ENCODE assay signal across 9 mouse cellular contexts in genomic region chr15:10313522-10314455, GRCm38 (mm10). TPM values are rescaled to one million over a fixed set of nuclear protein-coding genes. Genes with fewer than 3 reads are reported as not detected.
DNase-seq lines count a peak whose midpoint lies in the region; ATAC-seq and TF ChIP-seq lines count a peak whose summit lies in the region.
"Had no signal": no experiment of that assay in that cellular context is flagged by ENCODE, and none has a peak within 500 bp of the region (broad histone marks: within the 10 kb centered on the region; RNA-seq: fewer than 3 reads in every experiment).

No protein-coding gene starts in this region.

- H3K4me3 ChIP-seq in forebrain, embryonic 12.5 days (replicated peaks), result no peak overlapping the region
- no peak overlapping the region for H3K4me3 ChIP-seq in forebrain, embryonic 10.5 days
- H3K4me3 ChIP-seq in hindbrain, embryonic 13.5 days, result no peak overlapping the region
- H3K4me3 ChIP-seq in midbrain, postnatal 0 days (ENCODE audit: low read depth, low read length), result no peak overlapping the region
- H3K4me3 ChIP-seq: lung, embryonic 15.5 days had no signal

- WGBS in forebrain, embryonic 12.5 days, result 59% methylated on average over 7 of the region's 7 CpGs
- 53% methylated on average over 7 of the region's 7 CpGs for WGBS in forebrain, embryonic 10.5 days
- 54% methylated on average over 7 of the region's 7 CpGs for WGBS in hindbrain, embryonic 13.5 days
- 52% methylated on average over 7 of the region's 7 CpGs for WGBS in midbrain, postnatal 0 days

- H3K27ac ChIP-seq in forebrain, embryonic 12.5 days, result no peak overlapping the region
- H3K27ac ChIP-seq in forebrain, embryonic 10.5 days, result no peak overlapping the region
- no peak overlapping the region for H3K27ac ChIP-seq in hindbrain, embryonic 13.5 days
- H3K27ac ChIP-seq in midbrain, postnatal 0 days (ENCODE audit: low read depth, low read length), result no peak overlapping the region
- H3K27ac ChIP-seq: lung, embryonic 15.5 days had no signal

- TF ChIP-seq CTCF in midbrain, postnatal 0 days (IDR thresholded peaks at IDR 0.05), result peak; percentile 84

- H3K9me3 ChIP-seq in forebrain, embryonic 12.5 days, result no peaks in the 10 kb centered on the region
- H3K9me3 ChIP-seq in forebrain, embryonic 10.5 days, result no peaks in the 10 kb centered on the region
- no peaks in the 10 kb centered on the region for H3K9me3 ChIP-seq in hindbrain, embryonic 13.5 days
- no peaks in the 10 kb centered on the region for H3K9me3 ChIP-seq in midbrain, postnatal 0 days (ENCODE audit: low read length)
- H3K9me3 ChIP-seq: lung, embryonic 15.5 days had no signal

- H3K27me3 ChIP-seq in forebrain, embryonic 12.5 days, result no peaks in the 10 kb centered on the region
- H3K27me3 ChIP-seq in forebrain, embryonic 10.5 days (ENCODE audit: poor library complexity, severe bottlenecking), result no peaks in the 10 kb centered on the region
- no peaks in the 10 kb centered on the region for H3K27me3 ChIP-seq in hindbrain, embryonic 13.5 days
- no peaks in the 10 kb centered on the region for H3K27me3 ChIP-seq in midbrain, postnatal 0 days (ENCODE audit: insufficient read depth, low read length)
- H3K27me3 ChIP-seq: lung, embryonic 15.5 days had no signal

- no peak overlapping the region for H3K4me2 ChIP-seq in forebrain, embryonic 12.5 days
- H3K4me2 ChIP-seq in hindbrain, embryonic 13.5 days, result no peak overlapping the region
- no peak overlapping the region for H3K4me2 ChIP-seq in midbrain, postnatal 0 days (ENCODE audit: low read depth, low read length, poor library complexity, severe bottlenecking)
- H3K4me2 ChIP-seq: lung, embryonic 15.5 days had no signal

- no peaks in the 10 kb centered on the region for H3K4me1 ChIP-seq in forebrain, embryonic 12.5 days
- no peaks in the 10 kb centered on the region for H3K4me1 ChIP-seq in forebrain, embryonic 10.5 days
- H3K4me1 ChIP-seq in hindbrain, embryonic 13.5 days (replicated peaks), result no peaks in the 10 kb centered on the region
- H3K4me1 ChIP-seq in midbrain, postnatal 0 days (ENCODE audit: insufficient read depth, low read length), result no peaks in the 10 kb centered on the region
- H3K4me1 ChIP-seq: lung, embryonic 15.5 days had no signal

- no peak overlapping the region for H3K9ac ChIP-seq in forebrain, embryonic 12.5 days
- H3K9ac ChIP-seq in hindbrain, embryonic 13.5 days, result no peak overlapping the region
- no peak overlapping the region for H3K9ac ChIP-seq in midbrain, postnatal 0 days (replicated peaks; ENCODE audit: low read length, poor library complexity, severe bottlenecking)
- H3K9ac ChIP-seq: lung, embryonic 15.5 days had no signal

- ATAC-seq in forebrain, embryonic 12.5 days (ENCODE audit: low FRiP score), result peak; percentile 67; the same call in 1 of the 2 replicates
- ATAC-seq in hindbrain, embryonic 13.5 days (ENCODE audit: low FRiP score), result 0 out of 2 replicates have a peak, but pooled peaks have one; percentile 65
- ATAC-seq in midbrain, postnatal 0 days (ENCODE audit: low FRiP score), result peak; percentile 72; the same call in 1 of the 2 replicates

- no peak for DNase-seq in forebrain, embryonic 10.5 days (ENCODE audit: extremely low spot score, low spot score)
- peak; percentile 52 for DNase-seq in R1 (ENCODE audit: low read depth, low spot score)
- DNase-seq in embryo, embryonic 11 days, result peak; percentile 63
- peak; percentile 43 to 61 for DNase-seq in layer of hippocampus, postnatal 36 days
- DNase-seq in midbrain, postnatal 0 days (ENCODE audit: low spot score), result peak; percentile 87
- peak; percentile 75 for DNase-seq in testis, postnatal 10 days (ENCODE audit: low spot score)

- no peaks in the 10 kb centered on the region for H3K36me3 ChIP-seq in forebrain, embryonic 12.5 days (replicated peaks)
- no peaks in the 10 kb centered on the region for H3K36me3 ChIP-seq in forebrain, embryonic 10.5 days (replicated peaks)
- H3K36me3 ChIP-seq in hindbrain, embryonic 13.5 days, result no peaks in the 10 kb centered on the region
- H3K36me3 ChIP-seq in midbrain, postnatal 0 days (ENCODE audit: insufficient read depth, low read length), result no peaks in the 10 kb centered on the region
- H3K36me3 ChIP-seq: lung, embryonic 15.5 days had no signal

RNA-seq across cellular contexts. Expression of gene Gm21973, which starts 11.4 kb away (rescaled TPM):
- polyA plus RNA-seq in forebrain, embryonic 12.5 days (2016; fragmentation: Nextera tagmentation; extraction: Ambion mirVana), result not detected in 2 replicates
- not detected in 2 replicates for polyA plus RNA-seq in forebrain, embryonic 10.5 days (2016; fragmentation: Nextera tagmentation; extraction: Ambion mirVana)
- polyA plus RNA-seq in hindbrain, embryonic 13.5 days (2015; fragmentation: Nextera tagmentation; extraction: Ambion mirVana), result not detected in 2 replicates
- total RNA-seq in layer of hippocampus, postnatal 36 days (2021), result not detected
- not detected in 2 replicates for total RNA-seq in midbrain, postnatal 0 days (2014; rRNA removed)
- not detected in 2 replicates for polyA plus RNA-seq in midbrain, postnatal 0 days (2015; fragmentation: Nextera tagmentation; extraction: Ambion mirVana)
- polyA plus RNA-seq: lung, embryonic 15.5 days had no signal

RNA-seq across cellular contexts. Expression of gene Agxt2, which starts 44.5 kb away (rescaled TPM):
- polyA plus RNA-seq in forebrain, embryonic 12.5 days (2016; fragmentation: Nextera tagmentation; extraction: Ambion mirVana), result not detected in 2 replicates
- polyA plus RNA-seq in forebrain, embryonic 10.5 days (2016; fragmentation: Nextera tagmentation; extraction: Ambion mirVana), result not detected in 2 replicates
- polyA plus RNA-seq in hindbrain, embryonic 13.5 days (2015; fragmentation: Nextera tagmentation; extraction: Ambion mirVana), result not detected in 2 replicates
- not detected for total RNA-seq in layer of hippocampus, postnatal 36 days (2021)
- total RNA-seq in midbrain, postnatal 0 days (2014; rRNA removed), result not detected in 2 replicates
- not detected in 2 replicates for polyA plus RNA-seq in midbrain, postnatal 0 days (2015; fragmentation: Nextera tagmentation; extraction: Ambion mirVana)
- polyA plus RNA-seq: lung, embryonic 15.5 days had no signal
